ENCODE assay signal across 20 mouse cellular contexts in genomic region chr10:111129867-111130620, GRCm38 (mm10). TPM values are rescaled to one million over a fixed set of nuclear protein-coding genes. Genes with fewer than 3 reads are reported as not detected.
A peak's percentile ranks its signal among the peaks of the same experiment; 100 is the strongest.
DNase-seq lines count a peak whose midpoint lies in the region; ATAC-seq and TF ChIP-seq lines count a peak whose summit lies in the region.
"Had no signal": no experiment of that assay in that cellular context is flagged by ENCODE, and none has a peak within 500 bp of the region (broad histone marks: within the 10 kb centered on the region; RNA-seq: fewer than 3 reads in every experiment).

No protein-coding gene starts in this region.

- H3K27me3 ChIP-seq in forebrain, embryonic 11.5 days (ENCODE audit: control insufficient read depth, insufficient read depth, low read length): no peaks in the 10 kb centered on the region
- H3K27me3 ChIP-seq in forebrain, embryonic 10.5 days (ENCODE audit: poor library complexity, severe bottlenecking): no peaks in the 10 kb centered on the region
- no peaks in the 10 kb centered on the region for H3K27me3 ChIP-seq in kidney, postnatal 0 days (ENCODE audit: insufficient read depth, low read length)
- no peaks in the 10 kb centered on the region; the same call in 1 of the 2 replicates for H3K27me3 ChIP-seq in midbrain, postnatal 0 days (ENCODE audit: insufficient read depth, low read length)
- no peaks in the 10 kb centered on the region for H3K27me3 ChIP-seq in midbrain, embryonic 16.5 days (ENCODE audit: control insufficient read depth, insufficient read depth, low read depth, low read length)
- H3K27me3 ChIP-seq: embryonic facial prominence, embryonic 12.5 days; liver, embryonic 15.5 days; midbrain, embryonic 13.5 days had no signal

- DNase-seq in forebrain, embryonic 11.5 days (ENCODE audit: low spot score): no peak
- no peak for DNase-seq in forebrain, embryonic 10.5 days (ENCODE audit: extremely low spot score, low spot score)
- peak; percentile 48 for DNase-seq in kidney, postnatal 0 days (ENCODE audit: low spot score)
- DNase-seq in kidney, postnatal 10 days: no peak
- DNase-seq in midbrain, postnatal 0 days (ENCODE audit: low spot score): peak; percentile 21
- peak; percentile 31 for DNase-seq in telencephalon, adult 2 months (ENCODE audit: low read depth, low spot score)
- DNase-seq in layer of hippocampus, adult 11-12 months (ENCODE audit: low spot score): no peak
- DNase-seq: adrenal gland, adult 2 months; cerebellum, adult 2 months; kidney, postnatal 4 days; lung, postnatal 36 days; retina, postnatal 1 day; right cerebral cortex, postnatal 4 days had no signal

- no peaks in the 10 kb centered on the region for H3K9me3 ChIP-seq in forebrain, embryonic 11.5 days (ENCODE audit: control insufficient read depth, low read length)
- H3K9me3 ChIP-seq in forebrain, embryonic 10.5 days: no peaks in the 10 kb centered on the region
- H3K9me3 ChIP-seq in kidney, postnatal 0 days (replicated peaks; ENCODE audit: low read length): no peaks in the 10 kb centered on the region
- no peaks in the 10 kb centered on the region for H3K9me3 ChIP-seq in midbrain, postnatal 0 days (ENCODE audit: low read length)
- no peaks in the 10 kb centered on the region for H3K9me3 ChIP-seq in midbrain, embryonic 16.5 days (replicated peaks; ENCODE audit: control insufficient read depth, low read length, poor library complexity, severe bottlenecking)
- H3K9me3 ChIP-seq: embryonic facial prominence, embryonic 12.5 days; G1E; liver, embryonic 15.5 days; midbrain, embryonic 13.5 days had no signal

- peak; percentile 49 for TF ChIP-seq CTCF in kidney, postnatal 0 days (IDR thresholded peaks at IDR 0.05; ENCODE audit: low read depth)
- peak; percentile 30 for TF ChIP-seq CTCF in midbrain, postnatal 0 days (IDR thresholded peaks at IDR 0.05)

- no peak overlapping the region for H3K4me3 ChIP-seq in forebrain, embryonic 11.5 days (ENCODE audit: low read depth, low read length)
- H3K4me3 ChIP-seq in forebrain, embryonic 10.5 days: no peak overlapping the region
- H3K4me3 ChIP-seq in kidney, postnatal 0 days (replicated peaks; ENCODE audit: low read depth, low read length): no peak overlapping the region
- H3K4me3 ChIP-seq in midbrain, postnatal 0 days (ENCODE audit: low read depth, low read length): no peak overlapping the region
- no peak overlapping the region for H3K4me3 ChIP-seq in midbrain, embryonic 16.5 days (ENCODE audit: low read depth, low read length)
- H3K4me3 ChIP-seq: embryonic facial prominence, embryonic 12.5 days; liver, embryonic 15.5 days; midbrain, embryonic 13.5 days had no signal

- peak; percentile 39; the same call in 1 of the 2 replicates for ATAC-seq in forebrain, embryonic 11.5 days (replicated peaks; ENCODE audit: low FRiP score)
- no peak for ATAC-seq in kidney, postnatal 0 days (replicated peaks; ENCODE audit: low FRiP score, low read depth)
- ATAC-seq in midbrain, postnatal 0 days (ENCODE audit: low FRiP score): no peak
- ATAC-seq in midbrain, embryonic 16.5 days: no peak
- ATAC-seq: CD4-positive, CD25-positive, alpha-beta regulatory T cell, adult 4 months; midbrain, embryonic 13.5 days had no signal

- H3K36me3 ChIP-seq in forebrain, embryonic 11.5 days (ENCODE audit: control insufficient read depth, insufficient read depth, low read length): no peaks in the 10 kb centered on the region
- H3K36me3 ChIP-seq in forebrain, embryonic 10.5 days (replicated peaks): no peaks in the 10 kb centered on the region
- H3K36me3 ChIP-seq in kidney, postnatal 0 days (ENCODE audit: insufficient read depth, low read length): no peaks in the 10 kb centered on the region
- no peaks in the 10 kb centered on the region for H3K36me3 ChIP-seq in midbrain, postnatal 0 days (ENCODE audit: insufficient read depth, low read length)
- H3K36me3 ChIP-seq in midbrain, embryonic 16.5 days (ENCODE audit: control insufficient read depth, insufficient read depth, low read length): no peaks in the 10 kb centered on the region
- H3K36me3 ChIP-seq: embryonic facial prominence, embryonic 12.5 days; G1E; liver, embryonic 15.5 days; midbrain, embryonic 13.5 days had no signal

- H3K4me2 ChIP-seq in forebrain, embryonic 11.5 days (ENCODE audit: low read depth, low read length, severe bottlenecking): no peak overlapping the region
- H3K4me2 ChIP-seq in kidney, postnatal 0 days (ENCODE audit: low read length): no peak overlapping the region
- H3K4me2 ChIP-seq in midbrain, postnatal 0 days (ENCODE audit: low read depth, low read length, poor library complexity, severe bottlenecking): no peak overlapping the region
- no peak overlapping the region for H3K4me2 ChIP-seq in midbrain, embryonic 16.5 days (ENCODE audit: low read length)
- H3K4me2 ChIP-seq: embryonic facial prominence, embryonic 12.5 days; hindbrain, embryonic 14.5 days; liver, embryonic 15.5 days; midbrain, embryonic 13.5 days had no signal

- H3K4me1 ChIP-seq in forebrain, embryonic 11.5 days (replicated peaks; ENCODE audit: control insufficient read depth, insufficient read depth, low read length): no peaks in the 10 kb centered on the region
- peaks cover 4% of the 10 kb centered on the region for H3K4me1 ChIP-seq in forebrain, embryonic 10.5 days
- H3K4me1 ChIP-seq in kidney, postnatal 0 days (replicated peaks; ENCODE audit: insufficient read depth, low read length): no peaks in the 10 kb centered on the region
- H3K4me1 ChIP-seq in midbrain, postnatal 0 days (ENCODE audit: insufficient read depth, low read length): no peaks in the 10 kb centered on the region
- no peaks in the 10 kb centered on the region for H3K4me1 ChIP-seq in midbrain, embryonic 16.5 days (ENCODE audit: control insufficient read depth, insufficient read depth, low read length)
- H3K4me1 ChIP-seq: embryonic facial prominence, embryonic 12.5 days; midbrain, embryonic 13.5 days had no signal

- WGBS in forebrain, embryonic 11.5 days: 72% methylated on average over 15 of the region's 15 CpGs
- WGBS in forebrain, embryonic 10.5 days: 90% methylated on average over 15 of the region's 15 CpGs
- 69% methylated on average over 15 of the region's 15 CpGs for WGBS in kidney, postnatal 0 days
- 69% methylated on average over 15 of the region's 15 CpGs for WGBS in midbrain, postnatal 0 days
- 73% methylated on average over 15 of the region's 15 CpGs for WGBS in midbrain, embryonic 16.5 days

- no peak overlapping the region for H3K27ac ChIP-seq in forebrain, embryonic 11.5 days (ENCODE audit: low read depth, low read length)
- no peak overlapping the region for H3K27ac ChIP-seq in forebrain, embryonic 10.5 days
- no peak overlapping the region for H3K27ac ChIP-seq in kidney, postnatal 0 days
- no peak overlapping the region for H3K27ac ChIP-seq in midbrain, postnatal 0 days (ENCODE audit: low read depth, low read length)
- no peak overlapping the region for H3K27ac ChIP-seq in midbrain, embryonic 16.5 days (ENCODE audit: low read length)
- H3K27ac ChIP-seq: embryonic facial prominence, embryonic 12.5 days; hindbrain, embryonic 14.5 days; liver, embryonic 15.5 days; midbrain, embryonic 13.5 days had no signal

- H3K9ac ChIP-seq in forebrain, embryonic 11.5 days (ENCODE audit: low read length): no peak overlapping the region
- H3K9ac ChIP-seq in kidney, postnatal 0 days (ENCODE audit: low read depth, low read length): no peak overlapping the region
- H3K9ac ChIP-seq in midbrain, postnatal 0 days (replicated peaks; ENCODE audit: low read length, poor library complexity, severe bottlenecking): no peak overlapping the region
- no peak overlapping the region for H3K9ac ChIP-seq in midbrain, embryonic 16.5 days (ENCODE audit: low read depth, low read length)
- H3K9ac ChIP-seq: embryonic facial prominence, embryonic 12.5 days; hindbrain, embryonic 14.5 days; liver, embryonic 15.5 days; midbrain, embryonic 13.5 days had no signal

RNA-seq across cellular contexts. Expression of gene Osbpl8, which starts 34.5 kb away (rescaled TPM):
- polyA plus RNA-seq in forebrain, embryonic 11.5 days (2014; fragmentation: Nextera tagmentation; extraction: Ambion mirVana): 11.9 and 14.4 TPM in 2 replicates
- polyA plus RNA-seq in forebrain, embryonic 10.5 days (2016; fragmentation: Nextera tagmentation; extraction: Ambion mirVana): 7.3 and 8.2 TPM in 2 replicates
- 11.0 and 11.8 TPM in 2 replicates for polyA plus RNA-seq in kidney, postnatal 0 days (2015; fragmentation: Nextera tagmentation; extraction: Ambion mirVana)
- 45.6 and 52.9 TPM in 2 replicates for total RNA-seq in midbrain, postnatal 0 days (2014; rRNA removed)
- 10.9 and 15.0 TPM in 2 replicates for polyA plus RNA-seq in midbrain, postnatal 0 days (2015; fragmentation: Nextera tagmentation; extraction: Ambion mirVana)
- 15.2 and 19.5 TPM in 2 replicates for polyA plus RNA-seq in midbrain, embryonic 16.5 days (2015; fragmentation: Nextera tagmentation; extraction: Ambion mirVana)

Comparison
In these comparisons a context has a peak if more than half of its experiments do, and no peak if none do; other contexts are left out.
1. DNase-seq: peak in kidney, postnatal 0 days (single experiment), midbrain, postnatal 0 days (single experiment) and telencephalon, adult 2 months (single experiment); none in forebrain, embryonic 11.5 days (single experiment), forebrain, embryonic 10.5 days (single experiment), kidney, postnatal 10 days (single experiment) and layer of hippocampus, adult 11-12 months (single experiment).